Mouse (Mus musculus): ENCODE results near the gene Fmo5. TPM values are rescaled to one million over a fixed set of nuclear protein-coding genes. Genes with fewer than 3 reads are reported as not detected.

Fmo5 gene
- polyA plus RNA-seq, 1 experiment from 2014 or later: 4.1 TPM

DNA sequence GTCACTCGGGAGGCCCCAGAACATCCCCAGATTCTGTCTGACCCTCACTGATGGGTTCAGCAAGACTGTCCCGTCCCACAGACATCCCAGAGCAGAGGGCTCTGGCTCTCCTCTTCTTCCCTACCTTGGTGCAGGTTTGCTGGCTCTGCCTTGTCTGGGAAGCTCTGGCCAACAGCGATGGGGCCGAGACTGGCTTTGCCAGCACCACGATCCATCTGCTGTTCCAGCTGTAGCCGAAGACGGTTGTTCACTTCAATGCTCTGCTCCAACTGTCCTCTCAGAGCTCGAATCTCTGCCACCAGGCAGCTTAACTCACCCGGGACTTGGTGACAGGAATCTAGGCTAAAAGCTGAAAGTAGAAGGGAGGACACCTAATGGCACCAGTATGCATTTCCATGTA is 68.3 kb downstream of the Fmo5 start:
- Histone ChIP-seq H3K9me3 (replicated peaks) (no peaks in the 10 kb centered on the region), H3K36me3 (peaks cover 59% of the 10 kb centered on the region; the same call in 1 of the 2 replicates), H3K4me1 (replicated peaks) (no peaks in the 10 kb centered on the region), H3K27ac (no peak overlapping the region), H3K9ac (no peak overlapping the region), H3K27me3 (no peaks in the 10 kb centered on the region), H3K4me3 (no peak overlapping the region), H3K4me2 (no peak overlapping the region)
- WGBS: 73% methylated on average over 9 of the region's 9 CpGs
- ATAC-seq (replicated peaks; ENCODE audit: insufficient number of reproducible peaks, insufficient read depth, low FRiP score, low read depth): no peak

DNA sequence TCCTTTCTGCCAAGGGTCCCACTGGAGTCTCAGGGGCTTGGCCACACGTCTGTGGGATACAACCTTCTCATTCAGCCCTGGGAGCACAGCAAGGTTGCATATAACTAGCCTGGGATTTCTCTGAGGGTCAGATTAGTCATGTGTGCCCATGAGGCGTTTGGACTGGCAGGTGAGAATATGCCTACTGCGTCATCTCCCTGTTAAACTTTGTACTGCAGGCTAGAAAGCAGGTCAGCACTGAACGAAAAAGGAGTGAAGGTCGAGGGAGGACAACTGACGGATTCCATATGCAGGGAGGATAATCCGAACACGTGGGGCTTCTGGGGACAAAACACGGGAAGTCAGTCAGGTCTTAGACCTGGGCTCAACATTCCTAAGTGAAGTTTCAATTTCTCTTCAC is 68.7 kb downstream of the Fmo5 start:
- ATAC-seq (replicated peaks; ENCODE audit: insufficient number of reproducible peaks, insufficient read depth, low FRiP score, low read depth): no peak
- no peak overlapping the region for H3K4me2 ChIP-seq
- H3K4me3 ChIP-seq: no peak overlapping the region
- no peaks in the 10 kb centered on the region for H3K4me1 ChIP-seq (replicated peaks)
- no peaks in the 10 kb centered on the region for H3K27me3 ChIP-seq
- H3K36me3 ChIP-seq: peaks cover 63% of the 10 kb centered on the region; the same call in 1 of the 2 replicates
- H3K27ac ChIP-seq: no peak overlapping the region
- WGBS: 53% methylated on average over 9 of the region's 9 CpGs
- H3K9me3 ChIP-seq (replicated peaks): no peaks in the 10 kb centered on the region
- H3K9ac ChIP-seq: no peak overlapping the region

DNA sequence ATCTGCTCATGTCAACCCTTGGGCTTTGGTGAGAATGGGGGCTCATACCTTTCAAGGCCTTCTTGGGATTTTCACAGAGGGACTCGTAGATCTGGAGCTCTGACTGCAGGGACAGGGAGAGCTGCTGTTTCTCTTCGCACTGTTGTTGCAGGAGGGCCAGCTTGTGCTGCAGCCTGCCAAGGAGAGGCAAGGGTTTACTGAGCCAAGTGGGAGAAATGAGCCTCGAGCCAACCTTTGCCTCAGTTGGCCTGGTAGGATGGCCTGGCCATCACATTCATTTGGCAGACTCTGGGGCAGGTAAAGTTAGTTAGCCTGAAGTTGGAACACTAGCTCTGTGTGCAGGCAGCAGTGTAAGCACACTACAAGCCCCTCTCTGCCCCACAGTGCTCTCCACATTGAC is 70.5 kb downstream of the Fmo5 start:
- Histone ChIP-seq H3K9ac (no peak overlapping the region), H3K4me3 (no peak overlapping the region), H3K27ac (no peak overlapping the region), H3K27me3 (no peaks in the 10 kb centered on the region), H3K36me3 (peaks cover 63% of the 10 kb centered on the region; the same call in 1 of the 2 replicates), H3K4me1 (replicated peaks) (no peaks in the 10 kb centered on the region), H3K4me2 (no peak overlapping the region), H3K9me3 (replicated peaks) (no peaks in the 10 kb centered on the region)
- 81% methylated on average over 3 of the region's 3 CpGs for WGBS
- ATAC-seq (replicated peaks; ENCODE audit: insufficient number of reproducible peaks, insufficient read depth, low FRiP score, low read depth): no peak

DNA sequence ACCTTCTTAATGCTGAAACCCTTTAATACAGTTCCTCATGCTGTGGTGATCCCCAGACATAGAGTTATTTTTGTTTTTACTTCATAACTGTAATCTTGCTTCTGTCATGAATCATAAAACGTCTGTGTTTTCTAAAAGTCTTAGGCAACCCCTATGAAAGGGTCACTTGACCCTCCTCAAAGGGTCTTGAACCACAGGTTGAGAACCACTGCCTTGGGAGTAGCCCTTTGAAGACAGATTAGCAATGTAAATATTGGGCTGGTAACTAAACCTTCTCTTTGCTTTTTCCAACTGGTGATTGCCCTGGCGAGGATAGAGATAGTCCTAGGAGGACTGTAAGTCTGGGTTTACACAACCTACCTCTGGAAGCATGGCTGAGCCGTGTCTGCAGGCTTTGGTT is 72.6 kb downstream of the Fmo5 start:
- Histone ChIP-seq H3K9me3 (replicated peaks) (no peaks in the 10 kb centered on the region), H3K4me2 (no peak overlapping the region), H3K36me3 (peaks cover 45% of the 10 kb centered on the region; the same call in 1 of the 2 replicates), H3K4me3 (no peak overlapping the region), H3K9ac (no peak overlapping the region), H3K4me1 (replicated peaks) (no peaks in the 10 kb centered on the region), H3K27ac (no peak overlapping the region), H3K27me3 (no peaks in the 10 kb centered on the region)
- ATAC-seq (replicated peaks; ENCODE audit: insufficient number of reproducible peaks, insufficient read depth, low FRiP score, low read depth): no peak
- 56% methylated on average over 3 of the region's 3 CpGs for WGBS

DNA sequence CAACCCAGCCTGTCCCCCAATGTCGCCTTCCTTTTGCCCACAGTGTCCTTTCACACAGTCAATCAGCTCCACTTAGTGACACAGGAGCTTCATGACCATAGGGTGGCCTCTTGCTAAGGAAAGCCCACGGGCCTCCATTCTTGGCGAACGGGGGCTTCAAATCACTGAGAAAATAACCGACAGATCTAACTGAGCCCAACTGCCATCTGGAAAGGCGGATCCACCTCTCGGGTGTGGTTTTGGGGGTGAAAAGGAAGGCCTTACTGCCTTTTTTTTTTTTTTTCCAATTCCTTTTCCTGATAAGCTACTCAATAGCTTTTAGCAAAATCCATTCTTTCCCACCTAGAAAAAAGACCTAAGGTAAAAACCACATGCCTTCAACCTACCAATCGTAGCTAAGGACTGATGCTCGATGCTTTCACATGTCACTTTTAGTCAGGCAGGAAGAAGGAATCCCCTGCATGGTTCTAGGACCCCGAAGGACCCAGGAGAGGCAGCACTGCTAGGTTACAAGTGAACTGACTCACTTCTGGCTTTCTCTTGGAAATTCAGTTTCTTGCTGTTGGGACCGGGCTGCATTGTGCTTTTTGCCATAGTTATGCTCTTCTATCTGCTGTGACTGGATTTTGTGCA is 74.0 kb downstream of the Fmo5 start:
- Histone ChIP-seq H3K4me3 (no peak overlapping the region), H3K27ac (no peak overlapping the region), H3K4me1 (replicated peaks) (no peaks in the 10 kb centered on the region), H3K4me2 (no peak overlapping the region), H3K36me3 (peaks cover 46% of the 10 kb centered on the region; the same call in 1 of the 2 replicates), H3K27me3 (no peaks in the 10 kb centered on the region), H3K9ac (no peak overlapping the region), H3K9me3 (replicated peaks) (no peaks in the 10 kb centered on the region)
- ATAC-seq (replicated peaks; ENCODE audit: insufficient number of reproducible peaks, insufficient read depth, low FRiP score, low read depth): no peak
- WGBS: 91% methylated on average over 11 of the region's 11 CpGs

Small RNA genes within 50 kb of the gene (microRNA-seq; reads per million reads assigned to microRNA genes)
- gene Mir7225: not detected

Other genes with a start within 250 kb of the Fmo5 start
- gene Olfr1402, start 206.8 kb upstream of the Fmo5 start, polyA plus RNA-seq (2015; fragmentation: Nextera tagmentation; extraction: Ambion mirVana): not detected in 2 replicates
- gene Chd1l, start 18.6 kb upstream of the Fmo5 start, polyA plus RNA-seq (2015; fragmentation: Nextera tagmentation; extraction: Ambion mirVana): 12.8 and 13.6 TPM in 2 replicates
- gene Prkab2, start 29.4 kb downstream of the Fmo5 start, polyA plus RNA-seq (2015; fragmentation: Nextera tagmentation; extraction: Ambion mirVana): 14.0 and 15.5 TPM in 2 replicates
- not detected in 2 replicates for gene Gm17651, start 45.9 kb downstream of the Fmo5 start, polyA plus RNA-seq (2015; fragmentation: Nextera tagmentation; extraction: Ambion mirVana)